Mouse (Mus musculus) liver, adult 2 months (tissue): Measurements from ENCODE around the gene Mdc1. TPM values are rescaled to one million over a fixed set of nuclear protein-coding genes. Genes with fewer than 3 reads are reported as not detected.
A peak's percentile ranks its signal among the peaks of the same experiment; 100 is the strongest.

ENCODE experiments used
- DNase-seq: peaks from one replicate; pipeline ENCODE4 v3.0.0-alpha.2; 2011; ENCODE audit warnings: low read depth, low spot score; ENCODE audit errors: extremely low read depth
- H3K27ac ChIP-seq: fragments of 200-500 bp; replicated peaks from 2 replicates; pipeline ENCODE4 v1.5.1; 2012; ENCODE audit warnings: low read depth, mild to moderate bottlenecking, control low read depth, inconsistent platforms, low read length; ENCODE audit not compliant: insufficient read depth
- H3K27me3 ChIP-seq: fragments of 200-500 bp; 2 replicates; pipeline ENCODE4 v1.6.1; 2012; ENCODE audit warnings: mild to moderate bottlenecking, moderate library complexity, low read length, inconsistent platforms; ENCODE audit not compliant: control insufficient read depth, insufficient read depth
- H3K36me3 ChIP-seq: fragments of 200-500 bp; 2 replicates; pipeline ENCODE4 v1.6.1; 2012; ENCODE audit warnings: low read length, inconsistent platforms; ENCODE audit not compliant: control insufficient read depth, insufficient read depth
- H3K4me1 ChIP-seq: fragments of 200-500 bp; 2 replicates; pipeline ENCODE4 v1.6.1; 2011; ENCODE audit warnings: low read length; ENCODE audit not compliant: control insufficient read depth, insufficient read depth
- H3K4me3 ChIP-seq: fragments of 200-500 bp; 2 replicates; pipeline ENCODE4 v1.5.1; 2011; ENCODE audit warnings: low read depth, mild to moderate bottlenecking, control low read depth, low read length, moderate library complexity; ENCODE audit not compliant: insufficient read depth
- H3K79me2 ChIP-seq: fragments of 200-500 bp; 2 replicates; pipeline ENCODE4 v1.6.1; 2012; ENCODE audit warnings: inconsistent platforms, mild to moderate bottlenecking, low read length, moderate library complexity; ENCODE audit not compliant: control insufficient read depth, insufficient read depth
- H3K9ac ChIP-seq: fragments of 200-500 bp; 2 replicates; pipeline ENCODE4 v1.6.1; 2012; ENCODE audit warnings: low read depth, mild to moderate bottlenecking, control low read depth, inconsistent platforms, low read length
- CTCF ChIP-seq: fragments of 200-500 bp; IDR thresholded peaks from 2 replicates; pipeline ENCODE4 v1.5.1; 2011; ENCODE audit warnings: low read depth, low read length, control low read depth
- POLR2A ChIP-seq: fragments of 200-500 bp; IDR thresholded peaks from 2 replicates; pipeline ENCODE4 v1.6.1; 2011; ENCODE audit warnings: low read length, control low read depth; ENCODE audit not compliant: insufficient read depth; ENCODE audit errors: extremely low read depth
- WGBS: fragments of 180-500 bp; shearing (Covaris S2); methylation state at CpG from one replicate; pipeline ENCODE4 v1.1.7; 2018; 5-methylcytosine and 5-hydroxymethylcytosine counted together
- polyA plus RNA-seq: library from polyadenylated mRNA; depleted of rRNA; stranded (reverse); fragments of >200 nt; gene quantifications from 2 replicates; pipeline ENCODE4 v1.2.3, GENCODE M21; 2012
- total RNA-seq: library from RNA; depleted of rRNA; stranded (reverse); fragments of >200 nt; gene quantifications from 2 replicates; pipeline ENCODE4 v1.2.3, GENCODE M21; 2014

Gene Mdc1
- total and polyA plus RNA-seq, 2 experiments = 2.4 to 3.0 TPM

DNA sequence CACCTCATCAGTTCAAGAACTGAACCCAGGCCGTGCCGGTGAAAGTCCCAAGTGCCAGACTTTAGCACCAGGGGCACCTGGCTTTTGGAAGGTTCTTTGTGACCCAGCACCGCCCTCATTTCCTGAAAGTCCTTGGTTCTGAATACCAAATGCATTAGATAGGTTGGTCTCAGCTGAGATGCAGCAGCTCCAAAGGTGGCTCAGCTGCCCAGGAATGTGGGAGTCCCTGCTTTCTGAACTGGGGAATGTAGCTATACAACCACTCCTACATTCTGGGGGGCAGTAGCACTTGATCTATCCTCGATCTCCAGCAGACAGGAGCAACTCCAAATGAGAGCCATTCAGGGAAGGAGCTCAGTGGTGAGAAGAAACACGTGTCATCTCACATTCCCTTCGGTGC, 28.6 kb upstream of the Mdc1 start:
- Histone ChIP-seq H3K9ac (peak overlapping the region; percentile 22; the same call in 1 of the 2 replicates), H3K27me3 (no peaks in the 10 kb centered on the region), H3K79me2 (no peaks in the 10 kb centered on the region), H3K27ac (peak overlapping the region; percentile 51), H3K4me1 (peaks cover 27% of the 10 kb centered on the region), H3K4me3 (no peak overlapping the region), H3K36me3 (no peaks in the 10 kb centered on the region)
- TF ChIP-seq CTCF = no peak
- TF ChIP-seq POLR2A = no peak
- DNase-seq = no peak
- 79% methylated on average over 6 of the region's 6 CpGs for WGBS

DNA sequence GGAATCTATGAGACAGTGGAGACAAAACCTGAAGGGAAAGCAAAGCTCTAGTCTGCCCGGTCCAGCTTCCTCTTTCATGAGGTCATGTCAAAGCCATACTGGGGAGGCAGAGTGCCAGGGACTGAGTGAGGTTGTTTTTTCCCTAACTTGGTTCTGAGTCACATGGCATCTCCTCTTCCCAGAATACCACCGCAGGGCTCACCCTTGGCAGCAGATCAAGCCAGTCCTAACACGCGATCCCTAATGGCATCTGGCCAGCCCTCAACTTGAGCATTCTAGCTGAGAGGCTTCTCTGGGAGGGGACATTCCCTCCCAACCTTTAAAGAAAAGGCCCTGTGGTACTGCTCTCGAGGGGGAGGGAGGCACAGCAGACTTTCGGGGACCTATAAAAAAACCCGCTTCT, 28.1 kb upstream of the Mdc1 start:
- Histone ChIP-seq H3K4me1 (peaks cover 27% of the 10 kb centered on the region), H3K27ac (peak overlapping the region; percentile 51), H3K9ac (peak overlapping the region; percentile 22; the same call in 1 of the 2 replicates), H3K27me3 (no peaks in the 10 kb centered on the region), H3K4me3 (no peak overlapping the region), H3K79me2 (no peaks in the 10 kb centered on the region), H3K36me3 (no peaks in the 10 kb centered on the region)
- 21% methylated on average over 7 of the region's 7 CpGs for WGBS
- TF ChIP-seq CTCF = no peak
- TF ChIP-seq POLR2A = no peak
- peak; percentile 80 for DNase-seq

DNA sequence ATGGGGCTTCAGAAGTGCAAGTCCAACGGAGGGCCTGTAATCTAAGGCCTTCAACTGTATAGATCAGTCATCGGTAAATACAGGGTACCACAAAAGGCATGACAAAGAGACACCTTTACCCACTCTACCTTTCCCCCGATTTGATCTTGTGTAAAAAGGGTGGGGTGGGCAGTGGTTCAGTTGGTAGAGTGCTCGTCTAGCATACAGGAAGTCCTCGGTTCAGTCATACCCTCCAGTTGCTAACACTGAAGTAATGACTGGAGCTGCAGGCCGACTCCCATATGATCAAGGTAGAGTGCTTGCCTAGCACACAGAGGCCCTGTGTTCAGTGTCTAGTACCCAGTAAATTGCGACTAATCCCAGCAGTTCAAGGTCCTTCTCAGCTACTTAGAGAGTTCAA, 27.7 kb upstream of the Mdc1 start:
- peak overlapping the region; percentile 37 for H3K27ac ChIP-seq
- H3K4me3 ChIP-seq = no peak overlapping the region
- H3K79me2 ChIP-seq = no peaks in the 10 kb centered on the region
- H3K36me3 ChIP-seq = no peaks in the 10 kb centered on the region
- DNase-seq = peak; percentile 52
- TF ChIP-seq POLR2A (no peak), CTCF (no peak)
- H3K9ac ChIP-seq = no peak overlapping the region
- no peaks in the 10 kb centered on the region for H3K27me3 ChIP-seq
- 41% methylated on average over 7 of the region's 7 CpGs for WGBS
- peaks cover 27% of the 10 kb centered on the region for H3K4me1 ChIP-seq

DNA sequence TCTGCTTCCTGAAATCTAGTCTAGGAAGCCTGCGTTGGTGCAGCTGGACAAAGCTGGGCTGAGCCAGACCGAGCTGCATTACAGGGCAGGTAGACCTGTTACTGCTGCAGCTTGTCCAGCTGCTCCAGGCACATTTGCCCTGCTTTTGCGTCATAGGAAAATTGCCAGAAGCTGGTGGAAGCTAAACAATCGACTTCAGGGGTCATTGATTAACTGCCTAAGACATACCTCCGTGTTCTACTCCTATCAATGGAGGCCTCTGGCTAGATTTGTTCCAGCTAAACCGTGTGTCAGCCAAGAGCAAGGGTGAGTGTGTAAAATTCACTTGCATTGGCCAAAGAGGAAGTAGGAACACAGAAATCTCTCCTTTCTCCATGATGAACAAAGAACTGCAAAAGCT, 26.6 kb upstream of the Mdc1 start:
- H3K4me3 ChIP-seq = no peak overlapping the region
- H3K79me2 ChIP-seq = no peaks in the 10 kb centered on the region
- 0 out of 2 replicates have a peak overlapping the region, but pooled peaks have one; percentile 24 for H3K27ac ChIP-seq
- no peak for TF ChIP-seq POLR2A
- TF ChIP-seq CTCF = no peak
- H3K9ac ChIP-seq = no peak overlapping the region
- WGBS = 10% methylated on average over 6 of the region's 6 CpGs
- peaks cover 27% of the 10 kb centered on the region for H3K4me1 ChIP-seq
- no peaks in the 10 kb centered on the region for H3K27me3 ChIP-seq
- no peaks in the 10 kb centered on the region for H3K36me3 ChIP-seq
- DNase-seq = peak; percentile 97

DNA sequence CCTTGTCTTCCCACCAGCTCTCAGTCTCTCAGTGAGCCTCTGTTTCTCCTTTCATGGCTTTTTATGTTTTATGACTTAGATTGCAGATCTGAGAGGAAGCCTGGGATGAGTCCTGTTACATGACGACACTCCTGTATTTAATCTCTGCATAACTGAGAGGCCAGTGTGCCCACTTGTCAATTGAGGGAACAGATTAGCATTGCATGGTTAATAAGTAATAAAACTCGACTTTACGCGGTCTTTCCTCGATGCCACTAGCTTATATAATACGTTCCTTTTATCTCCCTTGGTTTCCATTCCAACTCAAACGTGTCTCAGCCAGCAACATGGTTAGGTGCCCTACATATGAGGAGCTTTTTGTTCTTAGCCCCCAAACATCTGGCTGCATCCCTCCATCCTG, 25.5 kb upstream of the Mdc1 start:
- H3K4me1 ChIP-seq = peaks cover 27% of the 10 kb centered on the region
- no peaks in the 10 kb centered on the region for H3K36me3 ChIP-seq
- H3K4me3 ChIP-seq = no peak overlapping the region
- H3K79me2 ChIP-seq = no peaks in the 10 kb centered on the region
- DNase-seq = peak; percentile 59
- no peaks in the 10 kb centered on the region for H3K27me3 ChIP-seq
- TF ChIP-seq CTCF (no peak), POLR2A (no peak)
- no peak overlapping the region for H3K9ac ChIP-seq
- 26% methylated on average over 7 of the region's 7 CpGs for WGBS
- H3K27ac ChIP-seq = peak overlapping the region; percentile 64

DNA sequence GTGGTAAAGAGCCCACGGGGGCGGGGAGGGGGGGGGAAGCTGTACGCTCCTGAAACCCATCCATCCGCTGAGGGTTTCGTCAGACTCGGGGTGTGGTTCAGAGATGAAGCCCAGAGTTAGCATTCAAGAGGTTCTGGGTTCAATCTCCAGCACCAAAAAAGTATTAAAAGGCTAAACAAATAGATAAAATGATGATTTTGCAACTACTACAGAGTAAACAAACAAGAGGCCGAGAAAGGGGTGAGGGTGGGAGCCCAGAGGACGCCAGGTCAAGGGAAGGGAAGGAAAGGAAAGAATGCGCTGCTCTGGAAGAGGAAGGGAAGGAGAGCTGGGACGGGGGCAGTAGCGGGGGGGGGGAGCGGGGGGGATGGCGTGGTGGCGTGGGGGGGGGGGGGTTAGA, 24.6 kb upstream of the Mdc1 start:
- Histone ChIP-seq H3K4me3 (no peak overlapping the region), H3K4me1 (peaks cover 28% of the 10 kb centered on the region), H3K9ac (no peak overlapping the region), H3K27me3 (no peaks in the 10 kb centered on the region), H3K79me2 (no peaks in the 10 kb centered on the region), H3K36me3 (no peaks in the 10 kb centered on the region), H3K27ac (no peak overlapping the region)
- no peak for TF ChIP-seq POLR2A
- no peak for TF ChIP-seq CTCF
- DNase-seq = peak; percentile 72
- 34% methylated on average over 9 of the region's 14 CpGs for WGBS

DNA sequence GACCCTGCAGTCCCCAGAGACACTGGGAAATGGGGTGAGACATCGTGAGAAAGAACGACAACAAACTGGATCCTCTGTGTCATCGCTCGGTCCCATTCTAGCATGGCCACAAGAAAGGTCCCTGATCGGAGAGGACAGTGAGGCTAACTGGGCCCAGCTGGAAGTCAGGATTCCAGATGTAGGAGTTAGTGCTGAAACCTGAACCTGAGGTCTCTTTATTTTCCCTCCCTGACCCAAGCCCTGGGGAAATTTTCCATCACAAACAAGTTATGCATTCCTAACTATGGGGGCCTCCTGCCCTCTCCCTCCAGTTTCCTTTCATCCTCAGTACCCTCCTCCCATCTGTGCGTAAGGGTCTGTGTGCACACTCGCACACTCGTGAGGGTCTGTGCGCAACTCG, 24.1 kb upstream of the Mdc1 start:
- no peaks in the 10 kb centered on the region for H3K36me3 ChIP-seq
- H3K27me3 ChIP-seq = no peaks in the 10 kb centered on the region
- peaks cover 28% of the 10 kb centered on the region for H3K4me1 ChIP-seq
- no peaks in the 10 kb centered on the region for H3K79me2 ChIP-seq
- H3K9ac ChIP-seq = no peak overlapping the region
- 86% methylated on average over 10 of the region's 10 CpGs for WGBS
- TF ChIP-seq POLR2A (no peak), CTCF (no peak)
- H3K27ac ChIP-seq = no peak overlapping the region
- DNase-seq = no peak
- H3K4me3 ChIP-seq = no peak overlapping the region
